Mouse (Mus musculus) liver, embryonic 11.5 days (tissue): Measurements from ENCODE around the gene Uts2r. TPM values are rescaled to one million over a fixed set of nuclear protein-coding genes. Genes with fewer than 3 reads are reported as not detected.

Experiments
- ATAC-seq: fragments of 200-750 bp; cut with Nextera tagmentation; replicated peaks from 2 replicates; pipeline ENCODE4 v1.8.0; 2017; ENCODE audit warnings: moderate number of reproducible peaks, mild to moderate bottlenecking, moderate TSS enrichment, moderate library complexity; ENCODE audit not compliant: low FRiP score
- DNase-seq: peaks from one replicate; pipeline ENCODE4 v3.0.0-alpha.2; 2017; ENCODE audit warnings: low spot score
- H3K27ac ChIP-seq: fragments of 300-500 bp; sonication (generic); 2 replicates; pipeline ENCODE4 v1.5.1; 2014; ENCODE audit warnings: mild to moderate bottlenecking, low read depth, low read length, control low read depth
- H3K27me3 ChIP-seq: fragments of 300-500 bp; sonication (generic); replicated peaks from 2 replicates; pipeline ENCODE4 v1.6.1; 2014; ENCODE audit warnings: low read length, mixed read lengths; ENCODE audit not compliant: control insufficient read depth, insufficient read depth
- H3K36me3 ChIP-seq: fragments of 300-500 bp; sonication (generic); 2 replicates; pipeline ENCODE4 v1.6.1; 2014; ENCODE audit warnings: mild to moderate bottlenecking, low read length, moderate library complexity, mixed read lengths; ENCODE audit not compliant: control insufficient read depth, insufficient read depth
- H3K4me1 ChIP-seq: fragments of 300-500 bp; sonication (generic); replicated peaks from 2 replicates; pipeline ENCODE4 v1.6.1; 2014; ENCODE audit warnings: low read length, mixed read lengths; ENCODE audit not compliant: control insufficient read depth, insufficient read depth
- H3K4me2 ChIP-seq: fragments of 300-500 bp; sonication (generic); 2 replicates; pipeline ENCODE4 v1.6.1; 2014; ENCODE audit warnings: mild to moderate bottlenecking, control low read depth, moderate library complexity
- H3K4me3 ChIP-seq: fragments of 300-500 bp; sonication (generic); 2 replicates; pipeline ENCODE4 v1.5.1; 2014; ENCODE audit warnings: low read depth, low read length, control low read depth
- H3K9ac ChIP-seq: fragments of 300-500 bp; sonication (generic); 2 replicates; pipeline ENCODE4 v1.6.1; 2014; ENCODE audit warnings: low read depth, low read length, control low read depth
- H3K9me3 ChIP-seq: fragments of 300-500 bp; sonication (generic); 2 replicates; pipeline ENCODE4 v1.6.1; 2016; ENCODE audit warnings: low read length, inconsistent platforms, mixed read lengths; ENCODE audit not compliant: control insufficient read depth
- WGBS: fragments of 180-500 bp; shearing (Covaris S2); extraction: QIAGEN DNeasy Blood & Tissue Kit; methylation state at CpG from one replicate; pipeline ENCODE4 v1.1.7; 2014; 5-methylcytosine and 5-hydroxymethylcytosine counted together
- polyA plus RNA-seq: library from polyadenylated mRNA; unstranded; fragments of >200 nt; fragmentation: Nextera tagmentation; extraction: Ambion mirVana; gene quantifications from 2 replicates; pipeline ENCODE4 v1.2.1, GENCODE M21; 2014

The Uts2r gene
- polyA plus RNA-seq, result not detected in 2 replicates

- Histone ChIP-seq H3K27ac (no peak within 1 kb of the TSS), H3K9ac (no peak within 1 kb of the TSS), H3K9me3 (no peaks in the 10 kb centered on the region), H3K27me3 (peaks cover 34% of the 10 kb centered on the region), H3K4me1 (0 out of 2 replicates have a peak, but pooled peaks cover 5% of the 10 kb centered on the region), H3K4me3 (no peak within 1 kb of the TSS), H3K4me2 (no peak within 1 kb of the TSS), H3K36me3 (no peaks in the 10 kb centered on the region)
- ATAC-seq (no peak), DNase-seq (no peak)
- 79% methylated on average over 5 of the region's 5 CpGs for WGBS
Observed at GRCm38 (mm10) chr11:121159971-121160370, at the start of gene Uts2r. TSS of gene Uts2r (plus strand) at chr11:121160271.

GRCm38 (mm10) chr11:121111051-121111450 is 49.0 kb upstream of the Uts2r start:
- H3K9me3 ChIP-seq, result no peaks in the 10 kb centered on the region
- 64% methylated on average over 3 of the region's 3 CpGs for WGBS
- no peak for DNase-seq
- no peak overlapping the region for H3K4me3 ChIP-seq
- no peak overlapping the region for H3K27ac ChIP-seq
- no peak overlapping the region for H3K4me2 ChIP-seq
- 0 out of 2 replicates have a peak, but pooled peaks cover 3% of the 10 kb centered on the region for H3K4me1 ChIP-seq
- no peaks in the 10 kb centered on the region for H3K27me3 ChIP-seq
- no peak for ATAC-seq
- H3K9ac ChIP-seq, result no peak overlapping the region
- no peaks in the 10 kb centered on the region for H3K36me3 ChIP-seq

- Histone ChIP-seq H3K4me3 (no peak overlapping the region), H3K27ac (no peak overlapping the region), H3K9ac (no peak overlapping the region), H3K9me3 (no peaks in the 10 kb centered on the region), H3K36me3 (no peaks in the 10 kb centered on the region), H3K4me1 (0 out of 2 replicates have a peak, but pooled peaks cover 3% of the 10 kb centered on the region), H3K27me3 (no peaks in the 10 kb centered on the region), H3K4me2 (no peak overlapping the region)
- ATAC-seq (no peak), DNase-seq (no peak)
- WGBS, result 78% methylated on average over 1 of the region's 1 CpGs
Observed at GRCm38 (mm10) chr11:121111601-121112000, 48.5 kb upstream of the Uts2r start.

- ATAC-seq (no peak), DNase-seq (no peak)
- Histone ChIP-seq H3K36me3 (no peaks in the 10 kb centered on the region), H3K9me3 (no peaks in the 10 kb centered on the region), H3K4me3 (no peak overlapping the region), H3K9ac (no peak overlapping the region), H3K4me2 (no peak overlapping the region), H3K4me1 (0 out of 2 replicates have a peak, but pooled peaks cover 3% of the 10 kb centered on the region), H3K27me3 (no peaks in the 10 kb centered on the region), H3K27ac (no peak overlapping the region)
- WGBS, result 80% methylated on average over 5 of the region's 5 CpGs
Observed at GRCm38 (mm10) chr11:121112091-121112775, 47.8 kb upstream of the Uts2r start.

- H3K9ac ChIP-seq, result no peak overlapping the region
- ATAC-seq (no peak), DNase-seq (no peak)
- no peak overlapping the region for H3K27ac ChIP-seq
- no peaks in the 10 kb centered on the region for H3K36me3 ChIP-seq
- peaks cover 10% of the 10 kb centered on the region for H3K4me1 ChIP-seq
- no peaks in the 10 kb centered on the region for H3K9me3 ChIP-seq
- H3K4me3 ChIP-seq, result no peak overlapping the region
- no peaks in the 10 kb centered on the region for H3K27me3 ChIP-seq
- WGBS, result 88% methylated on average over 18 of the region's 18 CpGs
- H3K4me2 ChIP-seq, result no peak overlapping the region
Observed at GRCm38 (mm10) chr11:121118106-121118505, 42.0 kb upstream of the Uts2r start.

- WGBS, result 86% methylated on average over 3 of the region's 3 CpGs
Observed at GRCm38 (mm10) chr11:121118577-121118976, 41.5 kb upstream of the Uts2r start, which contains the start of gene Tex19.2. TSS of gene Tex19.2 (minus strand) at chr11:121118677.

GRCm38 (mm10) chr11:121121151-121121550 is 38.9 kb upstream of the Uts2r start:
- H3K27me3 ChIP-seq, result no peaks in the 10 kb centered on the region
- no peak for DNase-seq
- WGBS, result 81% methylated on average over 3 of the region's 3 CpGs
- H3K4me1 ChIP-seq, result peaks cover 14% of the 10 kb centered on the region
- H3K4me2 ChIP-seq, result no peak overlapping the region
- no peak overlapping the region for H3K27ac ChIP-seq
- H3K9ac ChIP-seq, result no peak overlapping the region
- no peaks in the 10 kb centered on the region for H3K9me3 ChIP-seq
- no peak for ATAC-seq
- H3K36me3 ChIP-seq, result no peaks in the 10 kb centered on the region
- no peak overlapping the region for H3K4me3 ChIP-seq

More at GRCm38 (mm10) chr11:121118577-121118976, 41.5 kb upstream of the Uts2r start, which contains the start of gene Tex19.2:
- H3K9me3 ChIP-seq, result no peaks in the 10 kb centered on the region
- H3K9ac ChIP-seq, result no peak within 1 kb of the TSS
- H3K27ac ChIP-seq, result no peak within 1 kb of the TSS
- H3K4me2 ChIP-seq, result no peak within 1 kb of the TSS
- H3K4me1 ChIP-seq, result peaks cover 10% of the 10 kb centered on the region
- H3K4me3 ChIP-seq, result no peak within 1 kb of the TSS
- no peaks in the 10 kb centered on the region for H3K36me3 ChIP-seq
- no peak for DNase-seq
- no peaks in the 10 kb centered on the region for H3K27me3 ChIP-seq
- ATAC-seq, result no peak

GRCm38 (mm10) chr11:121122024-121122670 is 37.9 kb upstream of the Uts2r start:
- 17% methylated on average over 2 of the region's 2 CpGs for WGBS
- ATAC-seq, result no peak
- Histone ChIP-seq H3K36me3 (no peaks in the 10 kb centered on the region), H3K4me3 (no peak overlapping the region), H3K27me3 (no peaks in the 10 kb centered on the region), H3K27ac (no peak overlapping the region), H3K4me1 (peaks cover 15% of the 10 kb centered on the region), H3K9ac (no peak overlapping the region), H3K9me3 (no peaks in the 10 kb centered on the region), H3K4me2 (no peak overlapping the region)
- no peak for DNase-seq
